Mouse (Mus musculus) frontal cortex, postnatal 14 days (tissue): ENCODE measurements at regions not wholly inside any gene's neighbourhood (a gene's known extent, or its start where the extent isn't known, plus 50 kb on each side); places are given as distances from the start of the nearest gene placed in this dataset.

Source experiments
- DNase-seq, 2 experiments: peaks; one replicate each; pipeline ENCODE4 v3.0.0; 2022; ENCODE audit warnings: low spot score in 2 of 2

DNA sequence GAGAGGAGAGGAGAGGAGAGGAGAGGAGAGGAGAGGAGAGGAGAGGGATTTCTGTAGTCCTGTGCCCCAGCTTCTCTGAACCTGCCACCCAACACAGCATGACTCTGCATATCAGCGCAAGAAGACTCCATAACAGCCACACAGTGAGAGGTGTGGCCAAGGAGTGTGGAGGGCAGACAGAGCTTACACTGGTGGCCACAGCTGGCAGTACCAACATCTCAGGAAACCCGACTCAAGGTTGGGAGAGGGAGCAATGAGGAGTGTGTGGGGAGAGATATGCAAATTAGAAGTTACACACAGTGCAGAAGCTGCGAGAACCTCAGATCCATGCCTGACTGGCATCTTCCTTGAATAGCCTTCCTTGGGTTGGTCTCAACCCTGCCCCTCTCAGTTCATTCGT is 63.5 kb upstream of the Vps8 start:
- no peak for DNase-seq

DNA sequence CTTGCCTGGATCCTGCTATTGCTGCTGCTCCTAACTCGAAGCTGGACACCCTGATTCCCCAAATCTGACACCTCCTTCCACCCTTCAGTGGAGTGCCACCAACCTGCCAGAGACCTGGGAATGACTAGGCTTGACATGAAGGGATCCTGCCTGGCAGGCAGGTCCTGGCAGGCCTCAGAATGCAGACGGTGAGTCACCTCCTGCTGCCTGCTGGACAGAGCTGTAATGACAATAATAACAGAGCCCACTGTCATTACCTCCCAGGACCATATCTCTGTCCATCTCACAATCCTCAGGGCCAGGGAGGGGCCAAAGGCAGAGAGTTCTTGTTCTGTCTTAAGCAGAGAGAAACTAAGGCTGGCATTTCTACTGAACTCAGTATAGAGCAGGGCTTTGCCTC is 61.5 kb upstream of the Vps8 start:
- DNase-seq = no peak

DNA sequence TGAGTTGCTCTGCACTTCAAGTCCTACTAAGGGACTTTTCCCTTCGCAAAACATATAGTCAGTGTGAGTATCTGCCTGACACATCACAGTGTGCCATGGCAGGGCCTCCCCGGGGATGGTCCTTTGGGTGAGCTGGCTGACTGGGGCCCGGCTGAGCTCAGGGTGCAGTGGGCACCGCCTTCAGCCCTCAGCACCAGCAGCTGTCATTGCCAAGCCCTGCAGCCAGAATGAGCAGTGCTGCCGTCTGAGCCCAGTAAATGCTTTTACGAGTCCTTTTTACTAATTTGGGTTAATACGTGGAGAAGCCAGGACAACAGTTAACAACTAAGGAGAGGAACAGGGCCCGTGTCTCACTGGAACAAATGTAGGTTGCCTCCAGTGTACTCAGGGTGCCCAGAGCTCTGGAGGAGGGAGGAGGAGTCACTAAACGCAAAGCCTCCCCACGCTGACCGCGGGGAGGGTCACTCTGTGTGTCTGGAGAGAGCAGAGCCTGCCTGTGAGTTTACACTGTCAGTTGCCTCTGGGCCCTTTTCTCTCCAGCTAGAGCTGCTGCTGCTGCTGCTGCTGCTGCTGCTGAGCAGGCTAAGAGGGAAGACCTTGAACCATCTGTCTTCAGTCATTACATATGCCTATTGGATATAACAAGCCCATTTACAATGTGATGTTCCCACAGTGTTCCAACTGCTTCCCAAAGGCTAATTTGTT is 60.1 kb upstream of the Vps8 start:
- no peak for DNase-seq

DNA sequence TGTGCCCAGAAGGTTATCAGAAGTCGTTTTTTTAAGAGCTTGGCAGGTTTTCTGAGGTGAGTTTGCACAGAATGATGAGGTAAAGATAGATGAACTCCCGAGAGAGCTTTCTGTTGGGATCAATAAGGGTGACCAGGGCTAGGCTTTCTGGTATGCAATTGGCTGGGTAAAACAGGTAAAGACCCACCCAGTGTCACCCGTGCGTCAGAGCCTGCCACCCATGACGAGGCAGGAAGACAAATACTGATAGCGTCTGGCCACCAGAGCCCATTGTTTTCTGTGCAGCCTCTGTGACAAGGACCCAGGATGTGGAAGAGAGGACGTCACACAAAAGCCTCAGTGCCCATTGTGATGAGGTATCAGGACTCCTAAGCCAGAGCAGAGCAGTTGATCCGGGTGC is 58.0 kb upstream of the Vps8 start:
- no peak for DNase-seq

DNA sequence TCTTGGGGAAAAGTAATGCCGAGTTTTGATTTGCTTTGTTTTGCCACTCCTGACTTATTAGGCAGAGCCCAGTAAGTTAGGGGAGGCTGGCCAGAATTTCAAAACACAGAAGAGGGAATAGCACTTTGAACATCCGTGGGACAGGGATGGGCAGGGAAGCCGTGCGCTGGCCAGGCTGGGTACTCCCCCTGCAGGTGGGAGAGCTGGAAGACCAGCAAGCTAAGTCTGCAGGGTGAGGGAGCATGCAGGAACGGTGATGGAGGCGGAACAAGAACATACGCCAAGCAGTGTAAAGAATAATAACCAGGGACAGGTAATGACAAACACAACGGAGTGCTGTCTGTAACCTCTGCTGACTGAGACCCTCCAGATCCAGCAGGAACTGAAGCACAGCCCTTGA is 55.5 kb upstream of the Vps8 start:
- no peak for DNase-seq

DNA sequence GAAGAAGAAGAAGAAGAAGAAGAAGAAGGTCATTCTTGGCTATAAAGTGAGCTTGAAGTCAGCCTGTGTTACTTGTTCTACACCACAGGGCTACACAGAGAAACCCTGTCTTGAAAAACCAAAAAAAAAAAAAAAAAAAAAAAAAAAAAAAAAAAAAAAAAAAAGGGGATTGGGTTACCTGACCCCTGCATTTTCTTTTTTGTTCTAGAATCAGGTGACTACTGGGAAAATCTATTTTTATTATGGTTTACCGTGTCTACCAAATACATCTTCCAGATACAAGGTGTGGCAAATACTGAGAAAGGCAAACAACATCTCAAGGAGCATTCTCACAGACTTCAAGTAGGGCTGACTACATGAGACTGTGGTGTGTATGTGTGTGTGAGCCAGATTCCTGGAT is 54.1 kb upstream of the Vps8 start:
- no peak for DNase-seq

DNA sequence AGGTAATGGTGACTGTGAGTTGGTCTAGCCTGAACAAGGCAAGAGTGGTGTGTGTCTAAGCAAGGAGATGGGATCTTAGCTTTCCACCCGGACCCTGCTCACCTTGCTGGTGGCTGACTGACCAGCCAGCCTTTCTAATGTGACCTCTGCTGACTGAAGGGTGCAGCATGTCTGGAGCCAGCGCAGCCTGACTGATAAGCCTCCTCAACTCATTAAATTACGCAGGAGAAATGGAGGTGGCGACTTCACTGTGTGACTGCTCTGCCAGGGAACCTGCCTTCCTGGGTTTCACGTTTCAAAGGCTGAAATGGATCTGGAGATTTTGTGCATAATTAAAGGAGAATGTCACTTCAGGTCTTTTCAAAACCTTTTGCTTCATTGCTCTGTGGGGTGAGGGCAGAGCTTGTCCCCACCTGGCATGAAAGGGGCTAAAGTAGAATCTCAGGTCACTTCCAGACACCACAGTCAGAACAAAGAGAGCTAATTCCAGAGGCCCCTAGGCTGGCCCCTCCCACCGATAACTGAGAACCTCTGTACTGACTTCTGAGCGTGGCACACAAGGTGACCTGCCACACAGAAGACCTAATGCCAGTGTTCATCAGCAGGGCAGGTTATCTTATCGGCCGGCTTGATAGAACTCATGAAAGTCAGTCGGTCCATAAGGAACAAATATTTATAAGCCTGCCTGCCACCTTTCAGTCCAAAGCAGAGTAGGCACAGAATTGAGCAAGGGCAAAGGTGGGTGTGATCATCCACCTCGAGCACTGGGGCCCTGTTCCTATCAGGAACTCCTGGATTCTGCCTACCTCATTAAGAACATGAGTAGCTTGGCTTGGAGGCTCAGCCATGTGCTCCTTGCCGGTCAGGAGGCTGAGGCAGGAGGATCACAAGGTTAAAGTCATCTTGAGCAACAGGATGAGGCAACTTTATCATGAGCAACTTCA is 53.1 kb upstream of the Vps8 start:
- DNase-seq = no peak
